Mouse (Mus musculus): Measurements from ENCODE around the gene Adamts1. TPM values are rescaled to one million over a fixed set of nuclear protein-coding genes. Genes with fewer than 3 reads are reported as not detected.
A peak's percentile ranks its signal among the peaks of the same experiment; 100 is the strongest.

Gene Adamts1
- total RNA-seq (2014; rRNA removed) (20.7 and 38.0 TPM in 2 replicates), polyA plus RNA-seq (2015; fragmentation: Nextera tagmentation; extraction: Ambion mirVana) (9.8 and 10.3 TPM in 2 replicates)

DNA sequence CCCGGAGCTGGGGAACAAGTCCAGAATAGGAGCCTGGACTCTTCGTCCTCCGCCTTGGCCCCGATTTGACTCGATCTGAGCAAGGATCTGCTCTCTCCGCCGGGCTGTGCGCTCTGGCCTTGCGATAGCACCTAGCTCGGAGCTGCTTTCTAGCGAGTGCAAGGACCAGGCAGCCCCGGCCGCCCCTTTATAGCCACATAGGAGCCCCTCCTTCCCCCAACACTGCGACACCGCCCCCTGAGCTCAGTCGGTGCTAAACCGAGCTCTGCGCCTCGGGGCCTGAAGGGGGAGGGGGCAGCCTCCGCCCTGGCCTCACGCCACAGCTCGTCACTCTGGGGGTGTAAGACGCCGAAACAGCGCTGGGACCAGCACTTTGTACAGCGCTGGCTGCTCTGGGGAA is at the start of gene Adamts1:
TSS of gene Adamts1 (minus strand) at position 160 of the 400 bp plus-strand sequence.
- Histone ChIP-seq H3K27me3 (ENCODE audit: insufficient read depth, low read length) (no peaks in the 10 kb centered on the region), H3K4me3 (ENCODE audit: low read length) (peak within 1 kb of the TSS; percentile 76), H3K4me2 (ENCODE audit: low read depth, low read length) (peak within 1 kb of the TSS; percentile 100), H3K9ac (replicated peaks; ENCODE audit: low read length) (peak within 1 kb of the TSS; percentile 65), H3K27ac (peak within 1 kb of the TSS; percentile 83), H3K9me3 (ENCODE audit: low read length) (no peaks in the 10 kb centered on the region), H3K4me1 (ENCODE audit: insufficient read depth, low read length) (0 out of 2 replicates have a peak, but pooled peaks cover 8% of the 10 kb centered on the region), H3K36me3 (ENCODE audit: insufficient read depth, low read length) (0 out of 2 replicates have a peak, but pooled peaks cover 3% of the 10 kb centered on the region)
- peak; percentile 81 for ATAC-seq
- under 1% methylated on average over 25 of the region's 26 CpGs for WGBS
- peak; percentile 42 for TF ChIP-seq CTCF (IDR thresholded peaks at IDR 0.05; ENCODE audit: low read depth)
- DNase-seq (ENCODE audit: low spot score) = peak; percentile 85

- Histone ChIP-seq H3K27me3 (ENCODE audit: insufficient read depth, low read length) (no peaks in the 10 kb centered on the region), H3K4me2 (ENCODE audit: low read depth, low read length) (no peak overlapping the region), H3K36me3 (ENCODE audit: insufficient read depth, low read length) (no peaks in the 10 kb centered on the region), H3K9ac (replicated peaks; ENCODE audit: low read length) (no peak overlapping the region), H3K4me3 (ENCODE audit: low read length) (no peak overlapping the region), H3K27ac (no peak overlapping the region), H3K9me3 (ENCODE audit: low read length) (no peaks in the 10 kb centered on the region), H3K4me1 (ENCODE audit: insufficient read depth, low read length) (no peaks in the 10 kb centered on the region)
- DNase-seq (ENCODE audit: low spot score) = no peak
- WGBS = 78% methylated on average over 3 of the region's 3 CpGs
- TF ChIP-seq CTCF (IDR thresholded peaks at IDR 0.05; ENCODE audit: low read depth) = no peak
- no peak for ATAC-seq
These were observed 24.2 kb upstream of the Adamts1 start for GRCm38 (mm10) chr16:85827066-85827465.

DNA sequence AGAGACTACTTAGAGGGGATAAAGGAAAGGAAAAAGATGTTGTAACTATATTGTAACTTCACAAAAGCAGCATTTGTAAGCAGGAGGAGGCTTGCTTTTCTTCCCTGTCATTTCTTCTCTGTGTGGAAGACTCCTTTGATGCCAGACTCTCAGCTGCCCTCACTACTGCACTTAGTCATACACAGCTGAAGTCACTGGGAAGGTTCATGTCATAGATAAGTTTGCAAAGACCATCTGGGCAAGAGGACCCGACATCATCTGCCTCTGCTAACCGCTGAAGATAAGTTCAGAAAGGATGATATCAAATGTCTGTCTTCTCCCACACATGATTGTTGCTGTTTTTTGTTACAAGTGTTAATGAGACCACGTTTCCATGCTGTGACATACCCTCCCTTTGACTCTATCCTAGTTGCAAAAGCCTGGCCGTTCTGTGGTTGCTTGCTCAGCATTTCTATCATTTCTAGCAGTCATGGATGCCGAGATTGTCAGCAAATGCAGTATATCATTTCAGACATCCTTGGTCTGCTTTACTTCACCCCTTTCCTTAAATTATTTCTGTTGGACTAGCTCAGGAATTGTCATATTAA is 19.5 kb upstream of the Adamts1 start:
- no peaks in the 10 kb centered on the region for H3K9me3 ChIP-seq (ENCODE audit: low read length)
- TF ChIP-seq CTCF (IDR thresholded peaks at IDR 0.05; ENCODE audit: low read depth) = no peak
- H3K27me3 ChIP-seq (ENCODE audit: insufficient read depth, low read length) = no peaks in the 10 kb centered on the region
- ATAC-seq = no peak
- H3K4me2 ChIP-seq (ENCODE audit: low read depth, low read length) = no peak overlapping the region
- no peak overlapping the region for H3K4me3 ChIP-seq (ENCODE audit: low read length)
- DNase-seq (ENCODE audit: low spot score) = no peak
- no peaks in the 10 kb centered on the region for H3K36me3 ChIP-seq (ENCODE audit: insufficient read depth, low read length)
- H3K27ac ChIP-seq = no peak overlapping the region
- no peak overlapping the region for H3K9ac ChIP-seq (replicated peaks; ENCODE audit: low read length)
- 78% methylated on average over 5 of the region's 5 CpGs for WGBS
- H3K4me1 ChIP-seq (ENCODE audit: insufficient read depth, low read length) = no peaks in the 10 kb centered on the region

DNA sequence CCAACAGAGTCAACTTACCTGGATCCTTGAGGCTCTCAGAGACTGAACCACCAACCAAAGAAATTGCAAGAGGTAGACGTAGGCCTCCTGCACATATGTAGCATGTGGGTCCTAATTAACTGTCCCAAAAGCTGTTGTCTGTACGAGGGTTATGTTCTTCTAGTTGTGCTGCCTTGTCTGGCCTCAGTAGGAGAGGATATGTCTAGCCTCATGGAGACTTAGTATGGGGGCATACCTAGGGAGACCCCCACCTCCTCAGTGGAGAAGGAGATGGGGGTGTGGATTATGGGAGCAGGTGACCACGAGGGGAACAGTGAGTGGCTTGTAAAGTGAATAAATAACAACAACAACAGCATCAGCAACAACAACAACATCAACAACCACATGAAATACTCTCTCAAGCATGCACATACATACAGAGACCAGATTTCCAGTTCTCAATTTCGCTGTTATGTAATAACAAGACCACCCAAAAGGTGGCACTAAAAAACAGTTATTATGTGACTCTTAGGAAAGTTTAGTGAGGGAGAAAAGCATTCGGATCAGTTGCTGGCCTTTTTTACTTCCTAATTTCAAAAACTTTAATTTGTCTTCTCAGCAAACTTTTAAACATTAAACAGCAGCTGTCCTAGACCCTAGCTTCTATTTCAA is 17.0 kb upstream of the Adamts1 start:
- Histone ChIP-seq H3K9me3 (ENCODE audit: low read length) (no peaks in the 10 kb centered on the region), H3K9ac (replicated peaks; ENCODE audit: low read length) (no peak overlapping the region), H3K27me3 (ENCODE audit: insufficient read depth, low read length) (no peaks in the 10 kb centered on the region), H3K4me3 (ENCODE audit: low read length) (no peak overlapping the region), H3K36me3 (ENCODE audit: insufficient read depth, low read length) (no peaks in the 10 kb centered on the region), H3K4me2 (ENCODE audit: low read depth, low read length) (no peak overlapping the region), H3K4me1 (ENCODE audit: insufficient read depth, low read length) (no peaks in the 10 kb centered on the region), H3K27ac (no peak overlapping the region)
- peak; percentile 77 for DNase-seq (ENCODE audit: low spot score)
- peak; percentile 67 for TF ChIP-seq CTCF (IDR thresholded peaks at IDR 0.05; ENCODE audit: low read depth)
- 53% methylated on average over 5 of the region's 5 CpGs for WGBS
- peak; percentile 63; the same call in 1 of the 2 replicates for ATAC-seq

GRCm38 (mm10) chr16:85814116-85814515 is 11.2 kb upstream of the Adamts1 start:
- H3K36me3 ChIP-seq (ENCODE audit: insufficient read depth, low read length) = no peaks in the 10 kb centered on the region
- no peaks in the 10 kb centered on the region for H3K9me3 ChIP-seq (ENCODE audit: low read length)
- no peak for DNase-seq (ENCODE audit: low spot score)
- ATAC-seq = no peak
- H3K27ac ChIP-seq = no peak overlapping the region
- H3K27me3 ChIP-seq (ENCODE audit: insufficient read depth, low read length) = no peaks in the 10 kb centered on the region
- TF ChIP-seq CTCF (IDR thresholded peaks at IDR 0.05; ENCODE audit: low read depth) = no peak
- 92% methylated on average over 2 of the region's 2 CpGs for WGBS
- H3K4me2 ChIP-seq (ENCODE audit: low read depth, low read length) = no peak overlapping the region
- no peak overlapping the region for H3K9ac ChIP-seq (replicated peaks; ENCODE audit: low read length)
- H3K4me3 ChIP-seq (ENCODE audit: low read length) = no peak overlapping the region
- H3K4me1 ChIP-seq (ENCODE audit: insufficient read depth, low read length) = no peaks in the 10 kb centered on the region

- no peaks in the 10 kb centered on the region for H3K36me3 ChIP-seq (ENCODE audit: insufficient read depth, low read length)
- WGBS = 18% methylated on average over 2 of the region's 2 CpGs
- DNase-seq (ENCODE audit: low spot score) (peak; percentile 80), ATAC-seq (no peak)
- H3K4me3 ChIP-seq (ENCODE audit: low read length) = no peak overlapping the region
- H3K9ac ChIP-seq (replicated peaks; ENCODE audit: low read length) = no peak overlapping the region
- H3K27me3 ChIP-seq (ENCODE audit: insufficient read depth, low read length) = no peaks in the 10 kb centered on the region
- no peaks in the 10 kb centered on the region for H3K9me3 ChIP-seq (ENCODE audit: low read length)
- 0 out of 2 replicates have a peak, but pooled peaks cover 4% of the 10 kb centered on the region for H3K4me1 ChIP-seq (ENCODE audit: insufficient read depth, low read length)
- 0 out of 2 replicates have a peak overlapping the region, but pooled peaks have one; percentile 13 for H3K4me2 ChIP-seq (ENCODE audit: low read depth, low read length)
- peak; percentile 67 for TF ChIP-seq CTCF (IDR thresholded peaks at IDR 0.05; ENCODE audit: low read depth)
- H3K27ac ChIP-seq = no peak overlapping the region
These were observed 4.7 kb upstream of the Adamts1 start for GRCm38 (mm10) chr16:85807626-85808025.
